Mouse (Mus musculus) C2C12 (cell line): ENCODE results near the gene Ccdc117. TPM values are rescaled to one million over a fixed set of nuclear protein-coding genes. Genes with fewer than 3 reads are reported as not detected.

Experiments
- H3K27me3 ChIP-seq: one replicate; pipeline ENCODE4 v1.6.1; 2011; ENCODE audit not compliant: control insufficient read depth, insufficient read depth, insufficient read length
- H3K36me3 ChIP-seq: one replicate; pipeline ENCODE4 v1.6.1; 2011; ENCODE audit not compliant: control insufficient read depth, insufficient read depth
- H3K4me3 ChIP-seq: one replicate; pipeline ENCODE4 v1.5.1; 2011; ENCODE audit warnings: mild to moderate bottlenecking, control low read depth; ENCODE audit not compliant: poor library complexity, insufficient read depth, severe bottlenecking
- H3K79me2 ChIP-seq: one replicate; pipeline ENCODE4 v1.6.1; 2011; ENCODE audit not compliant: control insufficient read depth, insufficient read depth
- H3K79me3 ChIP-seq: one replicate; pipeline ENCODE4 v1.6.1; 2011; ENCODE audit warnings: low read depth, control low read depth
- H3ac ChIP-seq: one replicate; pipeline ENCODE3; 2011; ENCODE audit warnings: low read depth; ENCODE audit not compliant: control insufficient read depth, insufficient read length
- CEBPB ChIP-seq: IDR thresholded peaks from one replicate; pipeline ENCODE4 v1.6.1; 2011; ENCODE audit warnings: low read depth, mild to moderate bottlenecking, control low read depth, moderate library complexity
- CTCF ChIP-seq: IDR thresholded peaks from one replicate; pipeline ENCODE4 v1.5.1; 2011; ENCODE audit not compliant: control insufficient read depth, insufficient read depth, insufficient read length
- FOSL1 ChIP-seq: IDR thresholded peaks from one replicate; pipeline ENCODE4 v1.8.0; 2011; ENCODE audit warnings: mild to moderate bottlenecking, low read length; ENCODE audit not compliant: poor library complexity, insufficient read depth, severe bottlenecking
- MAX ChIP-seq: IDR thresholded peaks from one replicate; pipeline ENCODE4 v1.6.1; 2011; ENCODE audit warnings: mild to moderate bottlenecking, control low read depth
- MYOD1 ChIP-seq: IDR thresholded peaks from one replicate; pipeline ENCODE4 v1.6.1; 2011; ENCODE audit warnings: low read depth; ENCODE audit not compliant: control insufficient read depth, insufficient read length
- MYOG ChIP-seq: IDR thresholded peaks from one replicate; pipeline ENCODE4 v1.6.1; 2011; ENCODE audit not compliant: control insufficient read depth, insufficient read length; ENCODE audit errors: extremely low read depth
- USF1 ChIP-seq: IDR thresholded peaks from one replicate; pipeline ENCODE4 v1.6.1; 2011; ENCODE audit warnings: low read depth, mild to moderate bottlenecking, control low read depth, moderate library complexity
- polyA plus RNA-seq: library from polyadenylated mRNA; unstranded; fragments of >200 nt; fragmentation: generic; extraction: Trizol; gene quantifications from one replicate; pipeline ENCODE4 v1.2.1, GENCODE M21; 2012; ENCODE audit warnings: missing spikeins

The Ccdc117 gene
- polyA plus RNA-seq, 1 experiment: 7.7 TPM

DNA sequence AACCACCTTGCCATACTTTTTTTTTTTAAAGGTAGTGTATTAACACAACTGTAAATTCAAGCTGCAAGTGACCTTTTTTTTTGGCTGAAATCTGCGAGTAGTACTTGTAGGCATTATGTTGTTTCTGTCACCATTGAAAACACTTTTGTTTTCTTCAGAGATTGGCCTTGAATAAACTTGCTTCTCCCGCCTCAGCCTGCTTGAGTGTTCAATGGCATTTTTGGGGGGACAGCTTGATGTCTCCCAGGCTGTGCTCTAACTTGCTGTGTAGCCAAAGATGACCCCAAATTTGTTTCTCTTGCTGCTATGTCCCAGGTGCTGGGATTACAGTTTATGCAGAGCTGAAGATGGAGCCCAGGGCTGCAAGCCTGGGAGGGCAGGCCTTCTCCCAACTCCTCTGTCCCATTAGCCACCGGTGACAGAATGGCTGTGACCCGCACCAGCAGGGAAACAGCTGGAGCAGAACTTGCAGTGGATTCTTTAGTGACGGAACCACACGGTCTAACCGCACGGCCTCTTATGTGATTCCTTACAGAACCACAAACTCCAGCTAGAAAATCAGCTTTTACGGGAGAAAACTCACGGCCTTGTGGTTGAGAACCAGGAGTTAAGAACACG is 19.1 kb downstream of the Ccdc117 start:
- Histone ChIP-seq H3K4me3 (peak overlapping the region; percentile 99), H3K79me2 (peaks cover 44% of the 10 kb centered on the region), H3ac (no peak overlapping the region), H3K36me3 (peaks cover 57% of the 10 kb centered on the region), H3K27me3 (no peaks in the 10 kb centered on the region), H3K79me3 (peaks cover 23% of the 10 kb centered on the region)
- TF ChIP-seq FOSL1: no peak
- TF ChIP-seq USF1: no peak
- TF ChIP-seq MAX: no peak
- TF ChIP-seq MYOD1: no peak
- no peak for TF ChIP-seq MYOG
- TF ChIP-seq CTCF: no peak
- TF ChIP-seq CEBPB: no peak

DNA sequence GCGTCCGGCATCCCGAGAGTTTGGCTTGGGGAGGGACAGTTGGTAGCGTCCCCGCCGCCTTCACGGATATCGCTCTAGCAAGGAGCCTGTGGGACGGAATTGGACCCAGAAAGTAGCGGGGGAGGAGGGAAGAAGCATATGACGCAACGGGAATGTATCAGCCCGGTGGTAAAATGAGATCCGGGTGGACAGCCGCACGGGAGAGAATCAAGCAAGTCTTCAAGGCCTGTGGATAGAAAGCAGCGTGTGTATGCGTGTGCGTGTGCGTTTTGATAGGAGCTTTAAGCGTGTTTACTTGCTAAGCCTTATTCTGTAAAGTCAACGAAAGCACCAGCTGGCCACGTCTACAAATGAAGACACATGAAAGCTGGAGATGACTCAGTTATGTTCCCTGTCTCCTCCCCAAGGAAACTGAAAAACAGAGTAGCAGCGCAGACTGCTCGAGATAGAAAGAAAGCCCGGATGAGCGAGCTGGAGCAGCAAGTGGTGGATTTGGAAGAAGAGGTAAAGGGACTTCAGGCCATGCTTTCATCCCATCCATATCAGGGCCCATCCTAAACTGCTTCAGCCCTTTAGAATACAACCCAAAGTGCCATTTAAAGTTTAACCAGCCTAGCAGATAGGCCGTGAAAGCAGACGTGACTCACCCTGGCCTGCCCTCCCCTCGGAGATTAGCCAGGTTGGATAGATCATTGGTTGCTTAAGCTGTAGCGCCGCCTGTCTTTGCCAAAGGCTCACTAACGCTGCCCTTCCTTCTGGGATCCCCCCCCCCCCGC is 20.3 kb downstream of the Ccdc117 start:
- Histone ChIP-seq H3K79me3 (peaks cover 23% of the 10 kb centered on the region), H3K4me3 (peak overlapping the region; percentile 99), H3K79me2 (peaks cover 44% of the 10 kb centered on the region), H3K36me3 (peaks cover 45% of the 10 kb centered on the region), H3K27me3 (no peaks in the 10 kb centered on the region), H3ac (peak overlapping the region; percentile 92)
- TF ChIP-seq CTCF: peak; percentile 60
- no peak for TF ChIP-seq MYOD1
- TF ChIP-seq MAX: peak; percentile 27
- TF ChIP-seq MYOG: no peak
- peak; percentile 81 for TF ChIP-seq CEBPB
- no peak for TF ChIP-seq USF1
- TF ChIP-seq FOSL1: no peak

DNA sequence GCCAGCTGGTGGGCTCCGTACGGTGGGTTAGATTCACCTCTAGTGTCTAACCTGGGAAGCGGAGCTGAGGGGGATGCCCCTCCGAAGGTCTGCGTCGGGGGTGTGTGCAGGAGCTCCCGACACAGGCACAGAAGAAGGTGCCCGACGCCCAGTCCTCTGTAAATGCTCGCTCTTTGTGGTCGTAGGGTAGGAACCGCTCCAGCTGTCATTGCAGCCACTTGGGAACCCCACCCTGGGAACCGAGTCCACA is 20.8 kb downstream of the Ccdc117 start:
- TF ChIP-seq CEBPB: no peak
- TF ChIP-seq FOSL1: no peak
- TF ChIP-seq MYOD1: no peak
- TF ChIP-seq MAX: no peak
- no peak for TF ChIP-seq CTCF
- TF ChIP-seq MYOG: no peak
- no peak for TF ChIP-seq USF1
- H3ac ChIP-seq: peak overlapping the region; percentile 92
- peak overlapping the region; percentile 99 for H3K4me3 ChIP-seq
- H3K27me3 ChIP-seq: no peaks in the 10 kb centered on the region
- H3K79me2 ChIP-seq: peaks cover 44% of the 10 kb centered on the region
- H3K36me3 ChIP-seq: peaks cover 41% of the 10 kb centered on the region
- peaks cover 23% of the 10 kb centered on the region for H3K79me3 ChIP-seq

DNA sequence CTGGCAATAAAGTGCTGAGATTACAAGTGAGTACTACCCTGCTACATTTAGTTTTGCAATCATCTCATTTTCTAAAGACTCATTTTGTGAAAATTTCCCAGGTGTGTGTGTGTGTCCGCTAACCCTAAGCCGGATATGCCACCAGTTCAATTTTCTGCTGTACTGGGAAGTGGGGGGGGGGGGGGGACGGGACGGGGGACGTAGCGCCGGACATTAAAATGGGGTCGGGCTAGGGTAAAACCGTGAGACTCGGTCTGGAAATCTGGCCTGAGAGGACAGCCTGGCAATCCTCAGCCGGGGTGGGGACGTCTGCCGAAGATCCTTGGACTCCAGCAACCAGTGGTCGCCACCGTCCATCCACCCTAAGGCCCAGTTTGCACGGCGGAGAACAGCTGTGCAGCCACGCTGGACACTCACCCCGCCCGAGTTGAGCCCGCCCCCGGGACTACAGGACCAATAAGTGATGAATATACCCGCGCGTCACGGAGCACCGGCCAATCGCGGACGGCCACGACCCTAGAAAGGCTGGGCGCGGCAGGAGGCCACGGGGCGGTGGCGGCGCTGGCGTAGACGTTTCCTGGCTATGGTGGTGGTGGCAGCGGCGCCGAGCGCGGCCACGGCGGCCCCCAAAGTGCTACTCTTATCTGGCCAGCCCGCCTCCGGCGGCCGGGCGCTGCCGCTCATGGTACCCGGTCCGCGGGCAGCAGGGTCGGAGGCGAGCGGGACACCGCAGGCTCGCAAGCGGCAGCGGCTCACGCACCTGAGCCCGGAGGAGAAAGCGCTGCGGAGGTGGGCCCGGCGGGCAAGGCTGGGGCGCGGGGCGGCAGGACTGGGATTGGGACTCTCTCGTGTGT is 21.3 kb downstream of the Ccdc117 start, which contains the start of gene Xbp1:
TSS of gene Xbp1 (plus strand) at position 248 of the 854 bp plus-strand sequence.
- TF ChIP-seq MAX (peak; percentile 75), MYOG (no peak), FOSL1 (no peak), CEBPB (no peak), CTCF (no peak), MYOD1 (peak; percentile 61), USF1 (no peak)
- H3K27me3 ChIP-seq: no peaks in the 10 kb centered on the region
- peaks cover 44% of the 10 kb centered on the region for H3K79me2 ChIP-seq
- peak within 1 kb of the TSS; percentile 92 for H3ac ChIP-seq
- H3K4me3 ChIP-seq: peak within 1 kb of the TSS; percentile 99
- peaks cover 35% of the 10 kb centered on the region for H3K36me3 ChIP-seq
- H3K79me3 ChIP-seq: peaks cover 23% of the 10 kb centered on the region

DNA sequence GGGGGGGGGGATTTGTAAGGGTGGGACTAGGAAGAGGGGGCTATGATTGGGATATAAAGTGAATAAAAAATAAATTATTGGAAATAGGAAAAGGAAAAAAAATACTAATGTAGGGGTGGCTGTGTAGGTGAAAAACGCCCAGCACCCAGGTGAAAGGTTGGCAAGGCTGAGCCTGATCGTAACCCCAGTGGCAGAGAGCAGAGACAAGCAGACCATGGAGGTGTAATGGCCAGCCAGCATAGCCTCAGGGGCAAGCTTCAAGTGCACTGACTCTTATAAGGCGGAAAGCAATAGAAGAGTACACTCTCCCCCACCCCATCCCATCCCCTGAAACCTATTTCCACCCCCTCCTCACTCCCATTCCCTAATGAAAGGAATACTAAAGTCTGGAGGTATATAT is 22.3 kb downstream of the Ccdc117 start:
- Histone ChIP-seq H3K79me2 (peaks cover 40% of the 10 kb centered on the region), H3K27me3 (no peaks in the 10 kb centered on the region), H3K79me3 (peaks cover 21% of the 10 kb centered on the region), H3ac (no peak overlapping the region), H3K4me3 (no peak overlapping the region), H3K36me3 (peaks cover 26% of the 10 kb centered on the region)
- TF ChIP-seq CTCF (no peak), CEBPB (no peak), MYOG (no peak), MYOD1 (no peak)
